Mouse (Mus musculus) kidney, postnatal 14 days (tissue): ENCODE measurements around the gene Gm2007.
"Not testable (repeated sequence)": the region's sequence is repeated elsewhere in the genome, so short reads cannot be mapped to it uniquely, and the experiment has no call there.

Experiments used
- DNase-seq: peaks from one replicate; pipeline ENCODE4 v3.0.0; 2022; ENCODE audit warnings: mixed read lengths

Gm2007 gene

DNA sequence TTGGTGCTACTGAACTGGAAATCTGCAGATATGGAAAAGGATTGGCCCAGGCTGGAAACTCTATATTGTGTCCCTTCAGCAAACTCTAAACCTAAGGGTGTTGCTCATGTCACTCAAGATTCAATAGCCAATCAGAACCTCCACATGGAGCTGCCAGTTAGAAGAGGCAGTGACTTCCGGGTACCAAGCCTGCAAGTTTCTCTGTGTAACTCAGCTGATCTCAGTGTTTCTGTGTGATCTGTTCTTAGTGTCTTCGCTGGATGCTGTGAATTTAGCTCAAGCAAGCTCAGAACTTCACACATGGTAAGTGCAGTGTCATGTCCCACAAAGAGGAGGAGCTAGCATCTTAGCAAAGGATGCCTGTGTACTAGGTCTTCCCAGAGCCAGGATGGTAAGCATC is at the start of gene Gm2007:
Gene Gm2007, plus strand, starts transcription at position 301 of the 400 bp plus-strand sequence.
- DNase-seq = not testable (repeated sequence)

- not testable (repeated sequence) for DNase-seq
Measured at GRCm38 (mm10) chr2:175703546-175703945, 37.8 kb upstream of the Gm2007 start, which contains the start of gene Zfp969. Zfp969 (minus strand) TSS chr2:175703646.

GRCm38 (mm10) chr2:175800993-175801392 is 59.7 kb downstream of the Gm2007 start, which contains the start of gene Gm14288:
Gm14288 (minus strand) TSS chr2:175801093.
- not testable (repeated sequence) for DNase-seq
